Mouse (Mus musculus) spleen, adult 2 months (tissue): Measurements from ENCODE around the gene Dapk2. TPM values are rescaled to one million over a fixed set of nuclear protein-coding genes. Genes with fewer than 3 reads are reported as not detected.

Experiments used
- DNase-seq, 2 experiments: peaks; one replicate each; pipeline versions ENCODE4 v3.0.0 to v3.0.0-alpha.2; 2012 to 2021; ENCODE audit warnings: low spot score in 2 of 2, low read depth in 1 of 2
- H3K27ac ChIP-seq: fragments of 200-500 bp; 2 replicates; pipeline ENCODE4 v1.5.1; 2012; ENCODE audit warnings: low read length, inconsistent platforms; ENCODE audit not compliant: insufficient read depth
- H3K27me3 ChIP-seq: fragments of 200-500 bp; 2 replicates; pipeline ENCODE4 v1.6.1; 2012; ENCODE audit warnings: mild to moderate bottlenecking, moderate library complexity, low read length, inconsistent platforms; ENCODE audit not compliant: control insufficient read depth, insufficient read depth
- H3K36me3 ChIP-seq: fragments of 200-500 bp; 2 replicates; pipeline ENCODE4 v1.6.1; 2012; ENCODE audit warnings: mild to moderate bottlenecking, low read length, inconsistent platforms; ENCODE audit not compliant: control insufficient read depth, insufficient read depth
- H3K4me1 ChIP-seq: fragments of 200-500 bp; 2 replicates; pipeline ENCODE4 v1.6.1; 2011; ENCODE audit warnings: inconsistent platforms; ENCODE audit not compliant: control insufficient read depth, insufficient read depth, insufficient read length
- H3K4me3 ChIP-seq: fragments of 200-500 bp; 2 replicates; pipeline ENCODE4 v1.5.1; 2011; ENCODE audit warnings: mild to moderate bottlenecking, inconsistent platforms; ENCODE audit not compliant: insufficient read depth, insufficient read length; ENCODE audit errors: extremely low read depth
- CTCF ChIP-seq: fragments of 200-500 bp; IDR thresholded peaks from 2 replicates; pipeline ENCODE4 v1.5.1; 2011; ENCODE audit warnings: mild to moderate bottlenecking, inconsistent platforms; ENCODE audit not compliant: insufficient read depth, insufficient read length, insufficient replicate concordance; ENCODE audit errors: extremely low read depth
- POLR2A ChIP-seq: fragments of 200-500 bp; IDR thresholded peaks from 2 replicates; pipeline ENCODE4 v1.6.1; 2011; ENCODE audit warnings: low read depth, low read length, inconsistent platforms
- WGBS: fragments of 180-500 bp; shearing (Covaris S2); methylation state at CpG from one replicate; pipeline ENCODE4 v1.1.7; 2018; 5-methylcytosine and 5-hydroxymethylcytosine counted together
- polyA plus RNA-seq: library from polyadenylated mRNA; depleted of rRNA; stranded (reverse); fragments of >200 nt; gene quantifications from 2 replicates; pipeline ENCODE4 v1.2.3, GENCODE M21; 2012

Dapk2 gene
- polyA plus RNA-seq, 1 experiment: 11.9 TPM

DNA sequence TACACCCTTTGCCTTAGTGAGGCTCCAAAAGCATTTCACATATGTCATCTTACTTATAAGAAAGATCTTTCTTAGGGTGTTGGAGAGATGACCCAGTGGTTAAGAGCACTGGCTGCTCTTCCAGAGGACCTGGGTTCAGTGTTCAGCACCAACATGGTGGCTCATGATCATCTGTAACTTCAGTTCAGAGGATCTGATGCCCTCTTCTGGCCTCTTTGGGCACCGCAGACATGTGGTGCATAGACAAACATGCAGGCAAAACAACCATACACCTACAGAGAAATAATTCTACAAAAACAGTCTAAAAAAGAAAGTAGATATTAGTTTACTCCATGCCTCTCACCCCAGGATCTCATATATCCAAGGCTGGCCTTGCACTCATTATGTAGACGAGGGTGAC is 2.1 kb downstream of the Dapk2 start:
- no peaks in the 10 kb centered on the region for H3K36me3 ChIP-seq
- DNase-seq: no peak
- H3K4me1 ChIP-seq: peaks cover 4% of the 10 kb centered on the region; the same call in 1 of the 2 replicates
- no peak for TF ChIP-seq POLR2A
- no peak for TF ChIP-seq CTCF
- H3K27me3 ChIP-seq: peaks cover 6% of the 10 kb centered on the region
- H3K4me3 ChIP-seq: no peak overlapping the region
- WGBS: 93% methylated on average over 2 of the region's 2 CpGs
- no peak overlapping the region for H3K27ac ChIP-seq

- no peaks in the 10 kb centered on the region for H3K36me3 ChIP-seq
- no peak overlapping the region for H3K4me3 ChIP-seq
- no peak for TF ChIP-seq CTCF
- no peak for TF ChIP-seq POLR2A
- H3K27me3 ChIP-seq: peaks cover 5% of the 10 kb centered on the region
- peaks cover 2% of the 10 kb centered on the region; the same call in 1 of the 2 replicates for H3K4me1 ChIP-seq
- DNase-seq: no peak
- H3K27ac ChIP-seq: no peak overlapping the region
- WGBS: 85% methylated on average over 9 of the region's 9 CpGs
Observed at GRCm38 (mm10) chr9:66162995-66163394, 5.0 kb downstream of the Dapk2 start.

DNA sequence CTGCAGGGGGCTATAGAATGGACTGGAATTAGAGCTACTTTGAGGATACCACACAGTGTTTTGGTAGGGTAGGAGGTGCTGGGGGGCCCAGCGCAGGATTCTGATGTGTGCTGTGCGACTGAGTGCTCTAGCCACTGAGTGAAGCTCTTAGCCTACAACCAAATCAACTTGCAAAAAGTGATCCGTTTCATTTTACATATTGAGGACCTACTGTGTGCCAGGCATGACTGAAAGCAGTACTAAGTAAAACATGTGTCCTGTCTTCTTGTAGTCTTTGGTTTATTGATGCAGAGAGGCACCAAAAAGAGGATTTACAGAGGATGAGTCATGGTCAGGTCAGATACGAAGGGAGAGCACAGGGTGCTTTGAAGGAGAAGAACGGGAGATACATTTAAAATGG is 9.2 kb downstream of the Dapk2 start:
- WGBS: 97% methylated on average over 5 of the region's 5 CpGs
- H3K27me3 ChIP-seq: no peaks in the 10 kb centered on the region

GRCm38 (mm10) chr9:66168233-66168632 is 10.2 kb downstream of the Dapk2 start:
- no peak for DNase-seq
- 54% methylated on average over 1 of the region's 1 CpGs for WGBS
- Histone ChIP-seq H3K36me3 (no peaks in the 10 kb centered on the region), H3K4me1 (no peaks in the 10 kb centered on the region), H3K4me3 (no peak overlapping the region), H3K27me3 (no peaks in the 10 kb centered on the region), H3K27ac (no peak overlapping the region)
- TF ChIP-seq POLR2A (no peak), CTCF (no peak)

More for the DNA sequence above, 9.2 kb downstream of the Dapk2 start:
- no peak overlapping the region for H3K4me3 ChIP-seq
- H3K27ac ChIP-seq: no peak overlapping the region
- DNase-seq: no peak
- TF ChIP-seq POLR2A: no peak
- no peak for TF ChIP-seq CTCF
- no peaks in the 10 kb centered on the region for H3K36me3 ChIP-seq
- H3K4me1 ChIP-seq: no peaks in the 10 kb centered on the region

- Histone ChIP-seq H3K36me3 (no peaks in the 10 kb centered on the region), H3K27ac (no peak overlapping the region), H3K4me1 (no peaks in the 10 kb centered on the region), H3K4me3 (no peak overlapping the region), H3K27me3 (no peaks in the 10 kb centered on the region)
- TF ChIP-seq POLR2A (no peak), CTCF (no peak)
- 96% methylated on average over 5 of the region's 5 CpGs for WGBS
- no peak for DNase-seq
Observed at GRCm38 (mm10) chr9:66170506-66170905, 12.5 kb downstream of the Dapk2 start.

GRCm38 (mm10) chr9:66171275-66171921 is 13.4 kb downstream of the Dapk2 start:
- Histone ChIP-seq H3K4me3 (no peak overlapping the region), H3K27me3 (no peaks in the 10 kb centered on the region), H3K36me3 (no peaks in the 10 kb centered on the region), H3K4me1 (no peaks in the 10 kb centered on the region), H3K27ac (no peak overlapping the region)
- DNase-seq: no peak
- WGBS: 86% methylated on average over 12 of the region's 12 CpGs
- TF ChIP-seq POLR2A: no peak
- TF ChIP-seq CTCF: no peak

GRCm38 (mm10) chr9:66173316-66173855 is 15.4 kb downstream of the Dapk2 start:
- H3K27ac ChIP-seq: no peak overlapping the region
- no peaks in the 10 kb centered on the region for H3K27me3 ChIP-seq
- no peak for DNase-seq
- H3K4me3 ChIP-seq: no peak overlapping the region
- TF ChIP-seq POLR2A (no peak), CTCF (no peak)
- no peaks in the 10 kb centered on the region for H3K4me1 ChIP-seq
- 97% methylated on average over 5 of the region's 5 CpGs for WGBS
- no peaks in the 10 kb centered on the region for H3K36me3 ChIP-seq
